Mouse (Mus musculus): Measurements from ENCODE around the gene Syt14.
A peak's percentile ranks its signal among the peaks of the same experiment; 100 is the strongest.

Gene Syt14

DNA sequence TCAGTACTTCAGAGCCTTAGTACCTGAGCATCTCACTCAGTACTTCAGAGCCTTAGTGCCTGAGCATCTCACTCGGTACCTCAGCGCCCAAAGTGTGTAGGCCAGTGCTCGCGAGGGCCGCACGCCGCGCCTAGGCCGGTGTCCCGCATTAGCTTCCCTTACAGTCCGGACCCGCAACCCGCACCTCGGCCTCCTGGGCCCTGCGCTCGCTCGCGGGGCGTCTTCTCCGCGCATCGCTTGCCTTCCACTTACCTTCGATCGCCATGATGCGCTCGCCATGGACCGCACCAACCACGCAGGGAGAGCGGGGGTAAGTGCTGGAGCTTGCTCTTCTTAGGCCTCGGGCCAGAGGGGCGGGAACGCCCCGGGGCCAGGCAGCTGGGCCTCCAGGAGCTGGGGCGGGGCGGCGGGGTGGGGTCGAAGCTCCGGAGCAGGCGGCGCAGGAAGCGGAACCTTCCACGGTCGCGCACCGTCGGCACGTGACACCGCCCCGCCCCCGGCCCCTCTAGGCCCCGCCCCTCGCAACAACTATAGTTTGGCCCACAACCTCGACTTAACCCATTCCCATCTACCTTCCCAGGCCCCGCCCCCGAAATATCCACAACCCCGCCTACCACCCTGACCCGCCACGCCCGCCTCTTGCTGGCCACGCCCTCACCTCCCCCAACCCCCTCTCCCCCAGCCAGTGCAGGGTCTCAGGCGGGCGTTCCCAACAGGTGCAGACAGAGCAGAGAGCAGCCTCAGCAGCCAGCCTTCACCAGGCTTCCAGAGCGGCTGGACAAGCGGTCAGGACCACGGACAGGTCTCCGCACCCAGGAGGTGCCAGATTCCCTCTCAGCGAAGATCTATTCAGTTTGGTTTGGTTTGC lies at the start of gene Syt14:
TSS of gene Syt14 (minus strand) at position 405 of the 868 bp plus-strand sequence.
- DNase-seq (ENCODE audit: low read depth, low spot score), result no peak

DNA sequence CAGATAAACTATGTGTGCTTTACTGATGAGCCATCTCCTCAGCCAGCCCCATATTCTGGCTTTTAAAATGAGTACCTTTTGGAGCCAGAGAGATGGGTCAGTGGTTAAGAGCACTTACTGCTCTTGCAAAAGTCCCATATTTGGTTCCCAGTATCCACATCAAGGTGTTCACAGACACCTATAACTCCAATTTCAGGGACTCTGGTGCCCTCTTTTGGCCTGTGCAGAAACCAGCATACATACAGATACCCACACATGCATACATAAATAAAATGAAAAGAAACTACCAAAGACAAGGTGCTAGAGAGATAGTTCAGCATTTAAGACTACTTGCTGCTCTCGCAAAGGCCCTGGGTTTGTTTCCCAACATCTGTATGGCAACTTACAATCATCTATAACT lies 48.4 kb upstream of the Syt14 start:
- DNase-seq (ENCODE audit: low read depth, low spot score), result no peak

GRCm38 (mm10) chr1:193083051-193083450 lies 47.5 kb upstream of the Syt14 start:
- no peak for DNase-seq (ENCODE audit: low read depth, low spot score)

DNA sequence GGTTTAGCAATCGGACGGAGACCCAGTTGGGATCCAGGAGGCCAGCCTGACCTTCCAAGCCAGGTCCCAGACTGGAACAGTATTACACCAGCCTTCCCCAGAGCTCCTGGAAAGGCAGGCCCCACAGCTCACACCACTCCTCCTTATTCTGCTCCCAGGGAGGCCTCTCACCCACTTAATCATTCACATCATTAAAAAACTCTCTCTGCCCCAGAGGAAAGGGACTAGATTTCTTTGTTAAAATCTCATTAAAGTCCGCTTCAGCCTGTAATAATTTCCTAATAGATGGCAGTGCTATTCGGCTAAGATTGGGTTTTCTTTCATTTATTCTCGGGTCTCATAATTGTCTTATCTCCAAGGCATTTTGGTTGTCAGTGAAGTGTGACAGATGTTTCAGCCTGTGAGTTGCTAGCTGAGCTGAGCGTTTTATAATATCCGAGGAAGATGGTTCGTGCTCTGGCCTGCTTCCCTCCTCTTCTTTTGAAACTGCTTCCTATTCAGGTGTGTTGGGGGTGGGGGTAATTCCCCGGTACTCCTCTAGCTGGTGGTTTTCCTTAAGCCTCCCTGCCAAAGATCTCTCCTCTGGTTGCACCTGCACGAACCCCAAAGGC lies 46.8 kb upstream of the Syt14 start:
- DNase-seq (ENCODE audit: low read depth, low spot score), result no peak

GRCm38 (mm10) chr1:193062618-193063017 lies 27.0 kb upstream of the Syt14 start:
- no peak for DNase-seq (ENCODE audit: low read depth, low spot score)

DNA sequence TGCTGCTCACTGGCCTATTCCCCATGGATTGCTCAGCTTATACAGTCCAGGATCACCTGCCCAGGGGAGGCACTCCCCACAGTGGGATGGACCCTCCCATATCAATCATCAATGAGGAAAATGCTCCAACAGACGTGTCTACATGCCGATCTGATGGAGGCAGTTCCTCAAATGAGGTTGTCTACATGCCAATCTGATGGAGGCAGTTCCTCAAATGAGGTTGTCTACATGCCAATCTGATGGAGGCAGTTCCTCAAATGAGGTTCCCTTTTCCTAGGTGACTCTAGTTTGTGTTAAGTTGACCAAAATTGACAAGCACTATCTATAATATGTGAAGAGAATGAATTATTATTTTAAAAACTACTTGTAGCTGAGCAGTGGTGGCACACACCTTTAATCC lies 24.6 kb upstream of the Syt14 start:
- DNase-seq (ENCODE audit: low read depth, low spot score), result no peak

GRCm38 (mm10) chr1:193059596-193059995 lies 24.0 kb upstream of the Syt14 start:
- peak; percentile 65 for DNase-seq (ENCODE audit: low read depth, low spot score)

- DNase-seq (ENCODE audit: low read depth, low spot score), result no peak
Observed at GRCm38 (mm10) chr1:193054401-193054800, 18.8 kb upstream of the Syt14 start.

DNA sequence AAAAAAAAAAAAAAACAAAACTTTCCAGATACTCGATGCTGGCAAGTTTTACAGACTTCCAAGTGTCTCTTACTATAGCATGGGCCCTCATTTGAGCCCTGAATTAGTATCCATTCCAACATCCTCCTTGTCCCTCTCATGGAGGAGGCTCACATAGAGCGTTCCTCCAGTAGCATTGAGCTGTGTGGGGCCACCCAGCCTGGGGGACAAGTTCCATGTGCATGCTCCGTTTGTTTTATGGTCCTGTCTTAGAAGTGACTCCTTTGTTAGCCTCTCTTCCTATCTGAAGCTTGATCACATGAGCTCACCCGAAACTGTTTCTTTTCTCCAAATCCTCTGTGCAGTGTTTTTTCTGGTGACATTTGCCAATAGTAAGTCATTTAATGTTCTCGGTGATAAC lies 17.5 kb upstream of the Syt14 start:
- DNase-seq (ENCODE audit: low read depth, low spot score), result no peak

DNA sequence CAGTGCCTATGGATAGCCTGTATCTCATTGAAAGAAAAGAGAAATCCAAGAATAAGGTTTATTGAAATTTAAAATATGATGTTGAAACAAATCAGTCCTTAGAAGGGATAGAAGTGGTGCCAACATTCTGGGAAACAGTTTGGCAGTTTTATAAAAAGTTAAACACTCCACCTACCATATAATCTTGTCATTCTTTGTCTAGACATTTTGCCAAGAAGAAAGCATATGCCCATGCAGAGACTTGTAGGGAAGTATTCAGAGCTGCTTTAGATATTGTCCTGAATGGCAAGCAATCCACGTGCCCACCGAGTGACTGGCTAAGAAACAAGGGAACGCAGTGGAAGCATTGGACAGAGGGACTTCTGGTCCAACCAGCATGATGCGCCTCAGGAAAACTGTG lies 12.0 kb upstream of the Syt14 start:
- peak; percentile 76 for DNase-seq (ENCODE audit: low read depth, low spot score)

DNA sequence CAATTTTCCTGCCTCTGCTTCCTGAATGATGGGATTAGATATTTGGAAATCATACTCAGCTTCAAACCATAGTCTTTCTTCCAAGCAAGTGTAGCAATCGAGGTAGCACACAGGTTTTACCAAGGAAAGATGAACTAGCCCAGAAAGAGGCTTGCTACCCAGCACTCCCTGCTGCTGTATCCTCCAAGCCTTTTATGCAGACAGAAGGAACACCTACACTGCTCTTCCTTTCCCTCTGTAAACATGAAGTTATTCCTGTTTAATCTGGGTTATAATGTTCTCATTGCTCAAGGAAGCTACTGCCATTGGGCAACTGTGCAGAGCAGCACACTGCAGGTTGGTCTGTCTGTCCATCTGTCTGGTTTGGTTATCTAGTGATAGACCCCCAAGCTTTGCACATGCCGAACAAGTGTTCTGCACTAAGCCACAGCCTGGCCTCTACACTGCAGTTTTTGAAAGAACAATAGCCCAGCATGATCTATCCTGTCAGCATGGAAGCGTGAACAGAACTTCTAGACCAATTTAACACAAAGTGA lies 7.3 kb upstream of the Syt14 start:
- DNase-seq (ENCODE audit: low read depth, low spot score), result no peak

DNA sequence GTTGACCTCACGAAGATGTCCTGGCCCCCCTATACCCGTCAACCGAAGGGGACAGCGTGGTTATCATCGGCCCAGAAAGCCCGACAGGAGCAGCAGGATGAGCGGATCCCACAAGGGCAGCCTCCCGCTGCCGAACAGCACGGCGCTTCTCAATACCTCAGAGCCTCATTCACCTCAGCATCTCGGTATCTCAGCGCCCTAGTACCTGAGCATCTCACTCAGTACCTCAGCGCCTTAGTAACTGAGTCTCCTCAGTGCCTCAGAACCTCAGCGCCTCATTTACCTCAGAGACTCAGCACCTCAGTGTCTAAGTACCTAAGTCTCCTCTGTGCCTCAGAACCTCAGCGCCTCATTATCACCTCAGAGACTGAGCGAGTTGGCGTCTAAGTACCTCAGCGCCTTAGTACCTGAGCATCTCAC lies 614 bp downstream of the Syt14 start:
- DNase-seq (ENCODE audit: low read depth, low spot score), result no peak

GRCm38 (mm10) chr1:193024311-193024710 lies 11.3 kb downstream of the Syt14 start:
- DNase-seq (ENCODE audit: low read depth, low spot score), result no peak

DNA sequence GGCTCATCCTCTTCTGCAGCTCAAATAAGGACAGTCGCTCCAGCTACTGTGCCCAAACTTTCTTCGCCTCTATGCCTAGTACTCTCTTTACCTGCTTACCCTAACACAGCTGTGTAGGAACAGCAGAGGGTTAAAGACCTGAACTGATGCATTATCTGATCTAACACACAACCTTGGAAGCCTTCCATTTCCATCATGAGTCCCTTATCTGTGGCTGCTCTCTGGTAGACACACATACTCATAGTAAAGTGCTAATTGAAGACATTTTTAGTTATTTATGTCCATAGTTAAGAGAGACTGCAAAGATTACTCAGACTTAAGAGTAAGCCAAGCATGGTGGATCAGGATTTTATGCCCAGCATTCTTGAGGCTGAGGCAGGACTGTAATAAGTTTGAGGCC lies 23.2 kb downstream of the Syt14 start:
- no peak for DNase-seq (ENCODE audit: low read depth, low spot score)

DNA sequence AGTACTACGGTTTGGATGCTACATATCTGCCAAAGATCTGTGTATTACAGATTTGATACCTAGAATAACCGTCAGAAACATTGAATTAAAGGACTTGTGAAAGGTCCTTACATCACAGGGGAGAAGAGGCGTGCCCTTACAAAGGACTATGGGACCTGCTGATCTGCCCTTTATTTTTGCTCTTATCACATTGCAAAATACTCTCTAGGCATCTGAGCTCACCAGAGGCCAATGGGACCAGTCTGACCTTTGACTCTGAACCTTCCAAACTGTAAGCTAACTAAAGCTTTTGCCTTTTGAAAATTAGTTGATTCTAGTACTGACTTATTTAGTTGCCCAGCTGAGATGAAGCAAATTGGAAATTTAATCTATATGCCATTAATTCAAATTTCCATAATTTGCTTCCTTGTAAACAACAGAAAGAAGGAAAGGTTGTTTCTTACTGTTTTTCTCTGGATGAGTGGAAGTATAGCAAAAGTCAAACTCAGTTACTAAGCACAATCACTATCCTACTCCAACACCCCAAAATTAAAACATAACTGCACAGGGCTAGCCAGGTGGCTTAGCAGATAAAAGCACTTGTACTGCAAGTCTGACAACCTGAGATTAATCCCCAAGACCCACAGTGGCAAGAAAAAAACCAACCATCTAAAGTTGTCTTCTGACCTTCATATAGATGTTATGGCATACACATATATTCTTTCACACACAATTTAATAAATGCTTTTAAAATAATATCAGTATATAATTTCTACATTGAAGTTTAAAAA lies 24.4 kb downstream of the Syt14 start:
- DNase-seq (ENCODE audit: low read depth, low spot score), result no peak

- no peak for DNase-seq (ENCODE audit: low read depth, low spot score)
Observed at GRCm38 (mm10) chr1:193004581-193004980, 31.0 kb downstream of the Syt14 start.

DNA sequence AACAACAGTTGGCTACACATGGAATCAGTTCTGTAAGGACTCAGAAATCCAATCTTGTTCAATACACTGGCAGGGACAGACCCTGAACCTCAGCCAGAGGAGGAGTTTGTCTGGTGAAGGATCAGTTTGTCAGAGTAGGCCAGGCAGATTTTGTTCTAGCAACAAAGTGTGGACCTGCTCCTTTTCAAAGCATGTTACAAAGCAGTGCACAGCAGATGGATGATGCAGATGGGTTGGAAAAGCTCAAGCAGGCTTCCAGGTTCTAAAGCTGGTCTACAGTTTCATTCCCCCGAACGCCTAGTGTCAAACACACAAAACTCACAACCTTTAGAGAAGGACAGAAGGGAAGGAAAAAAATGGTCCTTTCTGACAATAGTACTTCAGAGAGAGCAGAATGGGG lies 31.6 kb downstream of the Syt14 start:
- peak; percentile 62 for DNase-seq (ENCODE audit: low read depth, low spot score)

- DNase-seq (ENCODE audit: low read depth, low spot score), result no peak
Observed at GRCm38 (mm10) chr1:193002307-193002706, 33.3 kb downstream of the Syt14 start.

DNA sequence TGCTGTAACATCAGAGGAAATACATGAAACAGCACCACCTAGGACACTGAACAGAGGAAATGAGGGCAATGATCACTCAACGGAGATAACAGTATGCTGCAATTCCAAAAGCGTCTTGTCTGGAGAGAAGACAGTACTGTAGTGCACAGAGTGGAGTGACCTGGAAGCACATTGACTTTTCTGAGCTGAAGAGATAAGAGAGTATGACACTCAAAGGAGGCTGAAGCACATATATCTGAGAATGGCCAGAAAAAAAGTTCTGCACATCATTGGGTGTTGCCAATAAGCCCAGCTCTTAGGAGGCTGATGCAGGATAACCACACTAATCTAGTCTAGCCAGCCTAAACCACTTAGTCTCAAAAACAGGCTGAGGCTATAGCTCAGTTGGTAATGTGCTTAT lies 34.0 kb downstream of the Syt14 start:
- no peak for DNase-seq (ENCODE audit: low read depth, low spot score)

DNA sequence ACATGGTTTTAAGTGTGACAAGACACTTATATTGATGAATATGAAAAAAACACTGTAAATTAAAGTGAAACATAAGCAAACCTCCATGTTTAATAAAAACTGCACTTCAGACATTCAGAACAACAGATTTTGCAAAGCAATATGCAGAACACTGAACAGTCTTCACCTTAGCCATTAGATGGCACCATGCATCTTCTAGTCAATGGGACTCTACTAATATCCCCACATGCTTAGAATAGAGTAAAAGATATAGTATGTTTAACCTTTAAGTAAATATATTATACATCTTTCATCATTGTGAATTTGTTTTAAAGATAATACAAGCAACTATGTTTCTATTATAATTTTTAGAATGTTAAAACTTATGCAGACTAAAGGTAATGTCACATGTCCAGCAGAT lies 34.7 kb downstream of the Syt14 start:
- no peak for DNase-seq (ENCODE audit: low read depth, low spot score)

- no peak for DNase-seq (ENCODE audit: low read depth, low spot score)
Observed at GRCm38 (mm10) chr1:192994179-192994873, 41.2 kb downstream of the Syt14 start.

DNA sequence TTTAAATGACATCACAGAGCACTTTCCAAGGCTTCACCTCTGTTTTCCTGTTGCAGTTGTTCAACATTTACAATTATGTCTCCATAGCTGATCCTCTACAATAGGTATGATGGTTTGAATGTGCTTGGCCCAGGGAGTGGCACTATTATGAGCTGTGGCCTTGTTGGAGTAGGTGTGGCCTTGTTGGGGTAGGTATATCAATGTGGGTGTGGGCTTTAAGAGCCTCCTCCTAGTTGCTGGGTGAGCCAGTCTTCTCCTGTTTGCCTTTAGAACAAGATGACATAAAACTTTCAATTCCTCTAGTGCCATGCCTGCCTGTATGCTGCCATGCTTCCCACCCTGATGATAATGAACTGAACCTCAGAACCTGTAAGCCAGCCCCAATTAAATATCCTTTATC lies 42.1 kb downstream of the Syt14 start:
- no peak for DNase-seq (ENCODE audit: low read depth, low spot score)
